Mouse (Mus musculus) thymus, postnatal 4 days (tissue): Measurements from ENCODE around the gene Kcnip1.

Source experiments
- DNase-seq: peaks from one replicate; pipeline ENCODE4 v3.0.0; 2021

The Kcnip1 gene

GRCm38 (mm10) chr11:33937641-33938040, 55.3 kb downstream of the Kcnip1 start:
- DNase-seq = no peak

- peak; percentile 78 for DNase-seq
Measured at GRCm38 (mm10) chr11:33934286-33934685, 58.7 kb downstream of the Kcnip1 start.

GRCm38 (mm10) chr11:33932386-33933111, 60.4 kb downstream of the Kcnip1 start:
- DNase-seq = peak; percentile 29

GRCm38 (mm10) chr11:33931836-33932385, 61.0 kb downstream of the Kcnip1 start:
- peak; percentile 92 for DNase-seq

GRCm38 (mm10) chr11:33929412-33929811, 63.5 kb downstream of the Kcnip1 start:
- no peak for DNase-seq

GRCm38 (mm10) chr11:33928658-33929057, 64.3 kb downstream of the Kcnip1 start:
- DNase-seq = peak; percentile 80

GRCm38 (mm10) chr11:33927836-33928235, 65.1 kb downstream of the Kcnip1 start:
- no peak for DNase-seq

GRCm38 (mm10) chr11:33927321-33927720, 65.6 kb downstream of the Kcnip1 start:
- no peak for DNase-seq

- DNase-seq = no peak
Measured at GRCm38 (mm10) chr11:33926551-33926950, 66.4 kb downstream of the Kcnip1 start.

GRCm38 (mm10) chr11:33925778-33926177, 67.2 kb downstream of the Kcnip1 start:
- DNase-seq = no peak

- no peak for DNase-seq
Measured at GRCm38 (mm10) chr11:33923031-33923430, 69.9 kb downstream of the Kcnip1 start.

- no peak for DNase-seq
Measured at GRCm38 (mm10) chr11:33921451-33921850, 71.5 kb downstream of the Kcnip1 start.

- no peak for DNase-seq
Measured at GRCm38 (mm10) chr11:33919826-33920225, 73.1 kb downstream of the Kcnip1 start.

- DNase-seq = no peak
Measured at GRCm38 (mm10) chr11:33918424-33918823, 74.5 kb downstream of the Kcnip1 start.

- DNase-seq = peak; percentile 87
Measured at GRCm38 (mm10) chr11:33917574-33917973, 75.4 kb downstream of the Kcnip1 start.

- no peak for DNase-seq
Measured at GRCm38 (mm10) chr11:33914216-33914615, 78.7 kb downstream of the Kcnip1 start.

GRCm38 (mm10) chr11:33913061-33913460, 79.9 kb downstream of the Kcnip1 start:
- DNase-seq = no peak

- no peak for DNase-seq
Measured at GRCm38 (mm10) chr11:33912151-33912571, 80.8 kb downstream of the Kcnip1 start.

GRCm38 (mm10) chr11:33910982-33911381, 82.0 kb downstream of the Kcnip1 start:
- DNase-seq = no peak

- no peak for DNase-seq
Measured at GRCm38 (mm10) chr11:33908360-33909175, 84.4 kb downstream of the Kcnip1 start.

GRCm38 (mm10) chr11:33903494-33903893, 89.5 kb downstream of the Kcnip1 start:
- no peak for DNase-seq

- DNase-seq = no peak
Measured at GRCm38 (mm10) chr11:33902377-33902776, 90.6 kb downstream of the Kcnip1 start.

- no peak for DNase-seq
Measured at GRCm38 (mm10) chr11:33901783-33902182, 91.2 kb downstream of the Kcnip1 start.

- DNase-seq = no peak
Measured at GRCm38 (mm10) chr11:33891084-33891483, 101.9 kb downstream of the Kcnip1 start.
